Mouse (Mus musculus): ENCODE measurements around the gene Gyg.
A peak's percentile ranks its signal among the peaks of the same experiment; 100 is the strongest.
"Not testable (repeated sequence)": the region's sequence is repeated elsewhere in the genome, so short reads cannot be mapped to it uniquely, and the experiment has no call there.

Gene Gyg

GRCm38 (mm10) chr3:20130456-20131349 is 24.4 kb downstream of the Gyg start:
- DNase-seq = no peak

GRCm38 (mm10) chr3:20129491-20129890 is 25.6 kb downstream of the Gyg start:
- no peak for DNase-seq

GRCm38 (mm10) chr3:20127047-20127595 is 28.0 kb downstream of the Gyg start:
- no peak for DNase-seq

GRCm38 (mm10) chr3:20125604-20126003 is 29.5 kb downstream of the Gyg start:
- no peak for DNase-seq

GRCm38 (mm10) chr3:20121582-20121981 is 33.5 kb downstream of the Gyg start:
- DNase-seq = not testable (repeated sequence)

- no peak for DNase-seq
Observed at GRCm38 (mm10) chr3:20119686-20120244, 35.4 kb downstream of the Gyg start.

- DNase-seq = no peak
Observed at GRCm38 (mm10) chr3:20119044-20119591, 36.0 kb downstream of the Gyg start.

- DNase-seq = no peak
Observed at GRCm38 (mm10) chr3:20111913-20112312, 43.2 kb downstream of the Gyg start.

- no peak for DNase-seq
Observed at GRCm38 (mm10) chr3:20108881-20109280, 46.2 kb downstream of the Gyg start.

GRCm38 (mm10) chr3:20104776-20105175 is 50.3 kb downstream of the Gyg start:
- DNase-seq = no peak

GRCm38 (mm10) chr3:20104318-20104717 is 50.8 kb downstream of the Gyg start:
- no peak for DNase-seq

- no peak for DNase-seq
Observed at GRCm38 (mm10) chr3:20103830-20104229, 51.3 kb downstream of the Gyg start.

GRCm38 (mm10) chr3:20082161-20082560 is 73.0 kb downstream of the Gyg start:
- no peak for DNase-seq

GRCm38 (mm10) chr3:20076145-20077053 is 78.7 kb downstream of the Gyg start:
- DNase-seq = peak; percentile 11
